Mouse (Mus musculus): ENCODE data around the gene Cox6b2. TPM values are rescaled to one million over a fixed set of nuclear protein-coding genes. Genes with fewer than 3 reads are reported as not detected.
"Not testable (repeated sequence)": the region's sequence is repeated elsewhere in the genome, so short reads cannot be mapped to it uniquely, and the experiment has no call there.

Cox6b2 gene
- polyA plus RNA-seq (2012; rRNA removed), result 111 and 119 TPM in 2 replicates
- 81.9 and 88.1 TPM in 2 replicates for polyA plus RNA-seq (2014; fragmentation: Nextera tagmentation; extraction: Ambion mirVana)

DNA sequence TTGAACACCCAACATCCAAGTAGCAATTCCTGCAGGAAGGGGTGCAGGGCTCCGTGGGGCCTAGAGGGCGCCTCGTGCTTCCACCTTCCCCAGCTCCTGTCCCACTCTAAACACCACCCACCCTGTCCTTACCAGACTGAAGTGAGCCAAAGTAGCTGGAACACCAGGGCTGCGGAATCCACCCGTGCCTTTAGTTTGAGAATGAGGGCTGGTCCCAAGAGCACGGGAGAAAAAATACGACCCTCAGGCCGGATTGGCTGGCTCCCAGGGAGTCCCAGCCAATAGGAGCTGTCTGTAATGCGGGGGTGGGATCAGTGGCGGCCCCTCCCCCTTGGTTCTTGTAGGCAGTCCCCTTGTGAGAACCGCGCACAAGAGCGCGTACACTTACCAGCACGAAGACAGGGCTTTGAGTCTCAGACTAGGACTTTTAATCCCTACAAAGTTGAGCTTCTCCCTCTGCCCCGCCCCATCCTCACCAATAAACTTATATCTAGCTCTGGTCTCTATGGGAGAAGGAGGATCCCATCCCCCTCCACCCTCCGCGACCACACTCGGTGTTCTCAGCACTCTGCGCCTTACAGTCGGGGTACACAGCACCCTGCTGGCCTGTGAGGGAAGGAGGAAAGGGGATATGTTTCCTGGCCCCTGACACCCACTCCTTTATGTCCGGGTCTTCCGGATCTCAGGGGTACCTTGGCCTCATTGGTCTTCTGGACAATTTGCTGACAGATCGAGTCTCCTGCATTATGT lies at the start of gene Cox6b2:
Gene Cox6b2 (minus strand): TSS at position 274 of the 750 bp plus-strand sequence.
- Histone ChIP-seq H3K4me3 (ENCODE audit: insufficient read depth in 1 of 2, low read depth in 2 of 2, low read length in 2 of 2) (peak within 1 kb of the TSS; percentile 60 to 75), H3K9me3 (ENCODE audit: control insufficient read depth, low read length) (no peaks in the 10 kb centered on the region), H3K27ac (peak within 1 kb of the TSS; percentile 71), H3K4me1 (replicated peaks; ENCODE audit: control insufficient read depth in 2 of 2, insufficient read depth in 2 of 2, low read length in 1 of 2) (peaks cover 36% of the 10 kb centered on the region in 2 experiments), H3K9ac (replicated peaks) (peak within 1 kb of the TSS; percentile 58), H3K4me2 (ENCODE audit: low read depth) (peak within 1 kb of the TSS; percentile 63), H3K36me3 (replicated peaks; ENCODE audit: control insufficient read depth, insufficient read depth, low read depth) (no peaks in the 10 kb centered on the region; the same call in 1 of the 2 replicates), H3K27me3 (ENCODE audit: control insufficient read depth, insufficient read depth, low read length) (no peaks in the 10 kb centered on the region)
- DNase-seq (ENCODE audit: low read depth in 3 of 3, low spot score in 3 of 3) (peak; percentile 86 to 91 (median 87)), ATAC-seq (ENCODE audit: insufficient read depth) (peak; percentile 83)
- no peak for TF ChIP-seq EP300 (IDR thresholded peaks at IDR 0.05; ENCODE audit: low read depth)
- TF ChIP-seq CTCF (IDR thresholded peaks at IDR 0.05; ENCODE audit: low read depth), result peak; percentile 19
- 4% methylated on average over 24 of the region's 24 CpGs for WGBS (ENCODE audit: insufficient replicate concordance)

DNA sequence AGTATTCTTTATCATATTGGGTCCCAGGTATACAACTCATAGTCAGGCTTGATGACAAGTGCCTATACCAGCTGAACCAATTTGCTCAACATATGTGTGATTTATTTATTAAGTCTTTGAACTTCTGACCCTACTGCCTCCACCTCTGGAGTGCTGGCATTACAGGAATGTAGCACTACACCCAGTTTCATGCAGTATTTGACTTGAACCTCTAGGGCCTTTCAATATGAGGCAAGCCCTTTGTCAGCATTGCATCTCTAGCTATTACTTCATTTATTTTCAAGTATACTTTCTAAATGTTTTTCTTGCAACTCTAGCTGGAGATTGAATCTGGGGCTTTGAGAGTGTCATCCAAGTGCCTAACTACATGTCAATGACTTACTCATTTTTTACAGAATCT lies 49.4 kb upstream of the Cox6b2 start:
- H3K27ac ChIP-seq, result no peak overlapping the region
- no peak overlapping the region for H3K4me2 ChIP-seq (ENCODE audit: low read depth)
- peaks cover 35% of the 10 kb centered on the region for H3K36me3 ChIP-seq (replicated peaks; ENCODE audit: control insufficient read depth, insufficient read depth, low read depth)
- H3K4me1 ChIP-seq (replicated peaks; ENCODE audit: control insufficient read depth in 2 of 2, insufficient read depth in 2 of 2, low read length in 1 of 2), result peaks cover 8% of the 10 kb centered on the region in 2 experiments
- no peaks in the 10 kb centered on the region for H3K9me3 ChIP-seq (ENCODE audit: control insufficient read depth, low read length)
- no peaks in the 10 kb centered on the region for H3K27me3 ChIP-seq (ENCODE audit: control insufficient read depth, insufficient read depth, low read length)
- H3K9ac ChIP-seq (replicated peaks), result no peak overlapping the region
- no peak for TF ChIP-seq CTCF (IDR thresholded peaks at IDR 0.05; ENCODE audit: low read depth)
- no peak for TF ChIP-seq EP300 (IDR thresholded peaks at IDR 0.05; ENCODE audit: low read depth)
- H3K4me3 ChIP-seq (ENCODE audit: insufficient read depth in 1 of 2, low read depth in 2 of 2, low read length in 2 of 2), result no peak overlapping the region
- DNase-seq (ENCODE audit: low read depth in 3 of 3, low spot score in 3 of 3) (no peak), ATAC-seq (ENCODE audit: insufficient read depth) (no peak)

DNA sequence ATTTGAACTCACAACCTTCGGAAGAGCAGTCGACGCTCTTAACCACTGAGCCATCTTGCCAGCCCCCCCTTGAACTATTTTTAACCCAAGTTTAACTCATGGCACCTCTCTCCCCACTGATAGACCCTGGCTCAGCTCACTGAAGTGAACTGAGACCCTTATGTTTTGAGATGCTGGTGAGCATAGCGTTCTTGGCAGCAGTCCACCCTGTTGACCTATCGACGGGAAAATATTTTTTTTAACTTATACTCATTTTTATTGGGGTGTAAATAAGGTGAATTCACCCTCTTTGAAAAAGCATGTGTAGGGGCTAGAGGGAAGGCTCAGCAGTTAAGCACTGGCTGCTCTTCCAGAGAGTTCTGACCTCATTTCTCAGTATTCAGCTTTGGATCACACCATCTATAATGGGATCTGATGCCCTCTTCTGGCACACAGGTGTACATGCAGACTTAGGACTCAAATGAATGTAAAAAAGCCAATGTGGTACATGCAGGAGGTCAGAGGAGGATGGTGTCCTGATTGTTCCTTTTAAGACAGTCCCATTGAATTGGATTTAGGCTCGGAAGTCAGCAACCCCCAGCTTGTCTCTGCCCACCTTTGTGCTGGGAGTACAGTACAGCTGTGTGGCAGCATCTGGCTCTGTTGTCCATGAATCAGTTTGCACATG lies 43.0 kb upstream of the Cox6b2 start:
- WGBS (ENCODE audit: insufficient replicate concordance), result 61% methylated on average over 7 of the region's 7 CpGs
- no peak overlapping the region for H3K9ac ChIP-seq (replicated peaks)
- H3K4me1 ChIP-seq (replicated peaks; ENCODE audit: control insufficient read depth in 2 of 2, insufficient read depth in 2 of 2, low read length in 1 of 2), result peaks cover 3 to 13% of the 10 kb centered on the region in 2 experiments; a peak in 3 of 4 replicates
- peaks cover 40% of the 10 kb centered on the region for H3K36me3 ChIP-seq (replicated peaks; ENCODE audit: control insufficient read depth, insufficient read depth, low read depth)
- no peak overlapping the region for H3K4me3 ChIP-seq (ENCODE audit: insufficient read depth in 1 of 2, low read depth in 2 of 2, low read length in 2 of 2)
- no peak for DNase-seq (ENCODE audit: low read depth in 3 of 3, low spot score in 3 of 3)
- ATAC-seq (ENCODE audit: insufficient read depth), result no peak
- TF ChIP-seq EP300 (IDR thresholded peaks at IDR 0.05; ENCODE audit: low read depth) (no peak), CTCF (IDR thresholded peaks at IDR 0.05; ENCODE audit: low read depth) (peak; percentile 79)
- H3K27me3 ChIP-seq (ENCODE audit: control insufficient read depth, insufficient read depth, low read length), result no peaks in the 10 kb centered on the region
- H3K4me2 ChIP-seq (ENCODE audit: low read depth), result no peak overlapping the region
- no peaks in the 10 kb centered on the region for H3K9me3 ChIP-seq (ENCODE audit: control insufficient read depth, low read length)
- H3K27ac ChIP-seq, result no peak overlapping the region

DNA sequence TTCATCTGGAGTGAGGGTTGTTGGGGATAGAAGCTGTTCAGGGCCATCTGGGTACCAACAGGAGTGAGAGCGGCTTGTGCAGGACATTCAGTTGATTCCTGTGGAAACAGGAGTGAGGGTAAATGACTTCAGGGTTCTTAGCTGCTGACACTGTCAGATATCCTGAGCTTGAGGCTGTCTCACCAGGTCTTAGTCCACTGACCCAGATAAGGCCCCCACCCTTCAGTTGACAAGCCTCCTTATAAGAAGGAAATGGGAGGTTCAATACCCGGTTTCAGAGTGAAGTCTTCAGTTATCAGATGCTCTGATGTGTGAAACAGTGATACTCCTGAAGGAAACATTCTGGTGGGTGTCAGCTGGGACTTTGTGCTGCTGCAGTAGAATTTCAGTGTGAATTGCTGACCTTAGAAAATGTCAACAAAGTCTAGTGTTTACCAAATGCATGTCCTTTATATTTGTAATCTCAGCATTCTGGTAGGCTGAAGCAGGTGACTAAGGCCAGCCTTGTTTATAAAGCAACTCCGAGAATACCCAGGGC lies 41.8 kb upstream of the Cox6b2 start:
- no peaks in the 10 kb centered on the region for H3K9me3 ChIP-seq (ENCODE audit: control insufficient read depth, low read length)
- H3K36me3 ChIP-seq (replicated peaks; ENCODE audit: control insufficient read depth, insufficient read depth, low read depth), result peaks cover 40% of the 10 kb centered on the region
- H3K27me3 ChIP-seq (ENCODE audit: control insufficient read depth, insufficient read depth, low read length), result no peaks in the 10 kb centered on the region
- TF ChIP-seq EP300 (IDR thresholded peaks at IDR 0.05; ENCODE audit: low read depth) (no peak), CTCF (IDR thresholded peaks at IDR 0.05; ENCODE audit: low read depth) (no peak)
- no peak for ATAC-seq (ENCODE audit: insufficient read depth)
- H3K4me1 ChIP-seq (replicated peaks; ENCODE audit: control insufficient read depth in 2 of 2, insufficient read depth in 2 of 2, low read length in 1 of 2), result peaks cover 3 to 15% of the 10 kb centered on the region in 2 experiments; a peak in 3 of 4 replicates
- peak overlapping the region; percentile 98; the same call in 1 of the 2 replicates for H3K9ac ChIP-seq (replicated peaks)
- peak overlapping the region; percentile 54 for H3K27ac ChIP-seq
- peak overlapping the region; percentile 87 to 92; a peak in 3 of 4 replicates for H3K4me3 ChIP-seq (ENCODE audit: insufficient read depth in 1 of 2, low read depth in 2 of 2, low read length in 2 of 2)
- WGBS (ENCODE audit: insufficient replicate concordance), result 40% methylated on average over 3 of the region's 3 CpGs
- DNase-seq (ENCODE audit: low read depth in 3 of 3, low spot score in 3 of 3), result no peak
- H3K4me2 ChIP-seq (ENCODE audit: low read depth), result peak overlapping the region; percentile 97

DNA sequence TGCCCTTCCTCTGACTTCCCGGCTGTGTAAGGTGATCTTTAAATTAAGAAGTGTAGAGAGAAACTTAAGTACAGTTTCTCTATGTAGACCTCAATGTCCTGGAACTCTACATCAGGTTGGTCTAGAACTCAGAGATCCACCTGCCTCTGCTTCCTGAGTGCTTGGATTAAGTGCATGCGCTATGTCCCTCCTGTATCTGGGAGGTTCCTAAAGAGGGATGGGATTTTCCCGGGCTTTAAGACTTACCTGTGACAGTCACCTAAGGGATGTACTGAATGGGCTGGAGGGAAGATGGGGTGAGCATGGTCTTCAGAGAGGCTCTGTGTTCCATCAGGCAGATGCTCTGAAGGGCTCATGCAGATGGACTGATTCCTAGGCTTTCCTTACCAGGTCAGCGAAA lies 40.8 kb upstream of the Cox6b2 start:
- 17% methylated on average over 4 of the region's 4 CpGs for WGBS (ENCODE audit: insufficient replicate concordance)
- peaks cover 40% of the 10 kb centered on the region for H3K36me3 ChIP-seq (replicated peaks; ENCODE audit: control insufficient read depth, insufficient read depth, low read depth)
- H3K4me3 ChIP-seq (ENCODE audit: insufficient read depth in 1 of 2, low read depth in 2 of 2, low read length in 2 of 2), result peak overlapping the region; percentile 87 to 92
- H3K9ac ChIP-seq (replicated peaks), result peak overlapping the region; percentile 98
- TF ChIP-seq CTCF (IDR thresholded peaks at IDR 0.05; ENCODE audit: low read depth), result no peak
- TF ChIP-seq EP300 (IDR thresholded peaks at IDR 0.05; ENCODE audit: low read depth), result no peak
- no peaks in the 10 kb centered on the region for H3K27me3 ChIP-seq (ENCODE audit: control insufficient read depth, insufficient read depth, low read length)
- peak overlapping the region; percentile 98 for H3K27ac ChIP-seq
- H3K4me1 ChIP-seq (replicated peaks; ENCODE audit: control insufficient read depth in 2 of 2, insufficient read depth in 2 of 2, low read length in 1 of 2), result peaks cover 3 to 17% of the 10 kb centered on the region in 2 experiments; a peak in 3 of 4 replicates
- no peak for ATAC-seq (ENCODE audit: insufficient read depth)
- H3K9me3 ChIP-seq (ENCODE audit: control insufficient read depth, low read length), result no peaks in the 10 kb centered on the region
- H3K4me2 ChIP-seq (ENCODE audit: low read depth), result peak overlapping the region; percentile 97
- DNase-seq (ENCODE audit: low read depth in 3 of 3, low spot score in 3 of 3), result no peak

DNA sequence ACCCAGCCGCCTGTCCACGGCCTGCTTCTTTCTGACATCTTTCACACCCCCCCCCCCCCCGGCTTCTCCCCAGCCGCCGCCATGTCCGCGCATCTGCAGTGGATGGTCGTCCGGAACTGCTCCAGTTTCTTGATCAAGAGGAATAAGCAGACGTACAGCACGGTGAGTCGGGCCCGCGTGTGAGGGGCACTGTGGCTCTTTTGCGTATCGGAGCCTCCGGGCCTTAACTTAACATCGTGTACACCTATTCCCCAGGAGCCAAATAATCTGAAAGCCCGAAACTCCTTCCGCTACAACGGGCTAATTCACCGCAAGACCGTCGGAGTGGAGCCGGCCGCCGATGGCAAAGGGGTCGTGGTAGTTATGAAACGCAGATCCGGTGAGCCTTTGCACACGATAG lies 40.4 kb upstream of the Cox6b2 start:
- peak overlapping the region; percentile 97 for H3K4me2 ChIP-seq (ENCODE audit: low read depth)
- 1% methylated on average over 31 of the region's 31 CpGs for WGBS (ENCODE audit: insufficient replicate concordance)
- H3K4me1 ChIP-seq (replicated peaks; ENCODE audit: control insufficient read depth in 2 of 2, insufficient read depth in 2 of 2, low read length in 1 of 2), result peaks cover 7 to 21% of the 10 kb centered on the region in 2 experiments
- H3K27ac ChIP-seq, result peak overlapping the region; percentile 98
- H3K27me3 ChIP-seq (ENCODE audit: control insufficient read depth, insufficient read depth, low read length); H3K9me3 ChIP-seq (ENCODE audit: control insufficient read depth, low read length); DNase-seq (ENCODE audit: low read depth in 3 of 3, low spot score in 3 of 3): not testable (repeated sequence)
- peaks cover 40% of the 10 kb centered on the region for H3K36me3 ChIP-seq (replicated peaks; ENCODE audit: control insufficient read depth, insufficient read depth, low read depth)
- ATAC-seq (ENCODE audit: insufficient read depth), result peak; percentile 5; the same call in 1 of the 2 replicates
- peak overlapping the region; percentile 87 to 92 for H3K4me3 ChIP-seq (ENCODE audit: insufficient read depth in 1 of 2, low read depth in 2 of 2, low read length in 2 of 2)
- peak overlapping the region; percentile 98 for H3K9ac ChIP-seq (replicated peaks)

Data from liver, embryonic 14.5 days (tissue).